Mouse (Mus musculus) layer of hippocampus, postnatal 25 days (tissue): Measurements from ENCODE around the gene Hsp90ab1. TPM values are rescaled to one million over a fixed set of nuclear protein-coding genes. Genes with fewer than 3 reads are reported as not detected.

Experiments
- DNase-seq, 2 experiments: peaks; one replicate each; pipeline ENCODE4 v3.0.0; 2022; ENCODE audit warnings: mixed read lengths in 2 of 2, low spot score in 1 of 2; ENCODE audit errors: extremely low spot score in 1 of 2
- total RNA-seq, 2 experiments: library from RNA; stranded (reverse); gene quantifications; 2 replicates each; pipeline ENCODE4 v1.2.3; 2021

The Hsp90ab1 gene
- total RNA-seq, 2 experiments from 2014 or later = 1,671 to 1,815 TPM

DNA sequence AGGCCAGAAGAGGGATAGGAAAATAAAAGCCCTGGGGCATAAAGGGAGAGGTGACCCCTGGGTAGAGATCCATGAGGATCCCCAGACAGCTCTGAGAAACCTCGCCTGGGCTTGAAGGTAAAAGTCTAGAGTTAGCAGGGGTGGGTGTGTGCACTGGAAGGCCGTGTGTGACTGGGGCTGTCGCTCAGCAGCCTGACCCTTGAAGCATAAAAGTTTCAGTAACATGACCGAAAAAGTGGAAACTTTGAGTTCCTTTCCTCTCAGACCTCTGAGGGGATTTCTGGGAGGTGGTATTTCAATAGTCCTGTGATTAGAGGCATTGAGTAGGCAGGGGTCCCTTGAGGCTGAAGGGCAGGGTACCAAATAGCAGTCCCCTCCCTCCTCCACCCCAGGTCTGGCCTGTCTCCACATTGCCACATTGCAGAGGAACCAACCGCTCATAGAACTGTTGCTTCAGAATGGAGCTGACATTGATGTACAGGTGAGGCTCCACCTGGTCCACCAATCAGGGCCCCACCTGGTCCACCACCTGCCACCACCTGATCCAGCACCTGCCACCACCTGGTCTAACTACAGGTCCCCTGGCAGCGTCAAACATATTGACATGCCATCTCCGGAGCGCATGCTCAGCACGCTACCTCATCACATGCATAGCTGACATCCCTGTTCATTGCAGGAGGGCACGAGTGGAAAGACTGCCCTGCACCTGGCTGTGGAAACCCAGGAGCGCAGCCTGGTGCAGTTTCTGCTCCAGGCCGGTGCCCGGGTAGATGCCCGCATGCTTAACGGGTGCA lies 13.1 kb downstream of the Hsp90ab1 start:
- DNase-seq = no peak

DNA sequence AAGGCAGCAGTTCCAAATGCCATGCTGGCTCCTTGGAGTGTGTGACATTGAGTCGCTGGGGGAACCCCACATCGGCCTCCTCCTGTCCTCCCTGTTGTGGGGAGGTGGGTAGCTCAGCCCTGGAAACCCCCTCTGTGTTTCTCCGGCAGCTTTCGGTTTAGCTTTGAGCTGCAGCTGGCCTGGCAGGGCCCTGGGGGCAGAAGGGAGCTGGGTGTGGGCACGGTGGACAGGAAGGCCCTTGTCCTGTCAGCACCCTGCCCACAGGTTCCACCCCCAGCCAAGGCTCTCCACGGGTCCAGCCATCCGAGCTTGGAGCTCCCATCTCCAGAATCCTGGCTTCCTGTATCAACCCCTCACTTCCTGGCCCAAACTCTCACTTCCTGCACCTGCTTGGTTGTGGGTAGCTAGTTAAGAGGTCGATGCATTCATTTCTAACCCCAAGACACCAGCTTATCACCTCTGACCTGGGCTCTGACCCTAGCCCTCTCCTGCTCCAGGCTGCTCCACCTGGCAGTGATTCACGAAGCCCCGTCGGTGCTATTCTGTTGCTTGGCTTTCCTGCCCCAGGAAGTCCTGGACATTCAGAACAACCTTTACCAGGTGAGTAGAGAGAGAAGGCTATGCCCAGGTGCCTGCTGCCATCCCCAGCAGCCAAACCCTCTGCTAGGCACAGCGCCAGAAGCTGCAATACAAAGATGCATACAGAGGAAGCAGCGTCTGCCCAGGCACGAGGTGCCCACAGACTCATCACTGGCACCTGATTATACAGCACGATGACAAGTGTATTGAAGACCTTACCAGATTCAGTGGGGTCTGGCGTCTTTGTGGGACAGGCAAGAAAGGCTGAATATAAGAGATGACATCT lies 14.8 kb downstream of the Hsp90ab1 start:
- no peak for DNase-seq

DNA sequence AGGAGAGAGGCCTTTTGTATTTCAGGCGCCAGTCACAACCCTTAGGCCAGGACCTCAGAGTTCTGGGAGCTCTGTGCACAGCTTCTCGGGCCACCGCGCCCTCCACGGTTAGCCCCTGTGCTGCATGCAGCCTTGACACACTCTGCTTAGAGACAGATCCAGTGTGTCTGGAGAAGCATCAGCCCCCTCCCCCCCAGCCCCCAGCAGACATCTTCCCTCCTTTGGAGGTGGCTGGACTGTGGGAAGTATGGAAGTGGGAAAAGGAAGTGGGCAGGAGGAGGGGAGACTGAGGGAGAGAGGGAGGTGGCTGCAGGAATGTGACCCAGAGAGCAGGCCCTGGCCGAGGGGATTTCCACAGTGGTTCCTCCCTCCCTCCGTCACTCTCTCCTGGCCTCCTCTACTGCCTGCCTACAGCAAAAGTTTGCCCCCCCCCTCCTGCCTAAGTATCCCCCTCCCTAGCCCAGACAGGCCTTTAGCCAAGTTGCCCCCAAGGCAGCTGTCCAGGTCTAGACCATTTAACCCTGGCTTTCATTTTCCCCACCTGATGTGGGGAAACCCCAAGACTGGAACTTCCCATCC lies 15.7 kb downstream of the Hsp90ab1 start:
- DNase-seq = no peak

DNA sequence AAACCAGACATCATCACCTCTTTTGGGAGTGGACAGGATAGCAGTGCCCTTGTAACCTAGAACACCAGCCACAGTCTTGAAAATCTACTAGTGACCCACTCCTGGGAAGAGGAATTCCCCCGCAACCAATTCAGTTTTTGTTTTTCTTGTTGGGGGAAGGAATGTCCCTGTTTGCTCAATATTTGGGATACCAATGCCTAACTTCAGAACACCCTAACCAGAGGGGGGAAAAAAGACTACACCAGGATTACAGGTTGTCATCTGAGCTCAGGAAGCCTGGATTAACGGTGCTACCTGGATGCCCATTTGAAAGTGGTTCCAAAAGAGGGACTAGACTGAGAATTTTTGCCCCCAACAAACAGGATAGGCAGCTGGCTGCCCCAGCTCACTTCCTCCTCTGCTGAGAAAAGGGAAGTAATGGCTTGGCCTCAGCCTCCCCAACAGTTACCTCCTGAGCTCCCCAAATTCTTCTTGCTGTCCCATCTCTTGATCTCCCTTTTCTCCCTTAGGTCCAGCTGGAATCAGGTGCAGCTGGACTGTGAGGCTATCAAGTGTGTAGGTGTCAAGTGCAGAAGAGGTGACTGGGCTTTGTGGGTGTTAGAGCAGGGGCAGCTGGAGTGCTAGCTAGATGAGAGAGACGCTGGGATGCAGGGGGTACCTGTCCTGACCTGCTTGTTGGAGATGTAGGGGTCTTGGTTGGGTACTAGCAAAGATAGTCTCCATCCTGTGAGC lies 16.4 kb downstream of the Hsp90ab1 start:
- no peak for DNase-seq

DNA sequence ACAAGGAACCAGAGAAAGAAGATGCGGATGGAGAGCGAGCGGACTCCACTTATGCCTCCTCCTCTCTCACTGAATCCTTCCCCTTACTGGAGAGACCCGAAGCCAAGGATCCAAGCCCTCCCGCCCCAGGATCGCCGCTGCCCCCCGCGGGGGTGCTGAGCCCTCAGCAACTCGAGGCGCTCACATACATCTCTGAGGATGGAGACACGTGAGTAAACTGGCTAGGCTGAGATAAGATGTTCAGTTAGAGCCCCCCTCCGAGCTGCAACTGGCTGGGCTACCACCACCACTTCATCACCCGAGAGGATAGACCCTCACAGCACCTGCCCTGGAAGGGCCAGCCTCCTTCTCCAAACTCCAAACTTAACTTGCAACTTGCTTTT lies 17.0 kb downstream of the Hsp90ab1 start:
- no peak for DNase-seq

DNA sequence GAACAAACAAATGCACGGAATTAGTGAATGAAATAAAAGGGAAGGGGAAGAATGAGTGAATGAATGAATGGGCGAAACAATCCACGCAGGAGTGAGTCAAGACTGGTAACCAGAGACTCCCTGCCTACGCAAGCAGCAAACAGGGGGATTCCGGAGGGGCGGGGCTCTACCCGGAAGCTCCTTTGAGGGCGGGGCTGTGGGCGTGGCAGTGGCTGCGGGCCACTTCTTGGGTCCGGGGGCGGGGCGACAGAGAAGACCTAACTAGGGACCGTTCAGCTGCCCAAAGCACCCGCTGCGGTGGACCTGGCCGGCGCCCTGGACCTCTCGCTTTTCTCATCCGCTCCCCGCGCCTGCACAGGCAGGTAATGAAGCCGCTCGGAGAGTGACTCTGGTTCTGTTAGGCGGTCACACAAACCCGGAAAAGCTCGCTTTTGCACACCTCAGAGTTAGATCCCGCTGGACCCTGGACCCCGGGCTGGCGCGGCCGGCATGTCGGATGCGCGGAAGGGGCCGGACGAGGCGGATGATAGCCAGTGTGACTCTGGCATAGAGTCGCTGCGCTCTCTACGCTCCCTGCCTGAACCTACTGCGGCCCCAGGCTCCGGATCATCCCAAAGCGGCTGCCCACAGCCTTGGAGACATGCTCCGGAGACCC lies 17.5 kb downstream of the Hsp90ab1 start, which contains the start of gene Nfkbie:
Gene Nfkbie, plus strand, starts transcription at position 252 of the 655 bp plus-strand sequence.
- DNase-seq = peak; percentile 74 to 77

DNA sequence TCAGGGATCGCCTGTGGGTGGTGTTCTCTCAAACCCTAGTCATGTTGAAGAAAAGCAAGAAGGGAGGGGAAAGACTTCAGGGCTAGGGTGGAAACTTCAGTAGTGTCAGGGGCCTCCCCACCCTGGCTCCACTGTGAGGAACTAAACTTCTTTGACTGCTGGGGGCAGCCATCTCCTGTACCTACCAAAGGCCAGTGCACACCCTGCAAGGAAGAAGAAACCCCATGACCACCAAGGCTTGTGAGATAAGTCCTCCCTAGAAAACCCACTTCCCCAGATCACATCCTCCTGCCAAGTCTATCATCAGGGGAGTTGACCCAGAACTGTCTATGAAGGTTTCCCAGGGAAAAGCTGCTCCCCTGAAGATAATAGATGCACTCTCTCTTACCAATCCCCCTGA lies 18.7 kb downstream of the Hsp90ab1 start:
- DNase-seq = no peak

DNA sequence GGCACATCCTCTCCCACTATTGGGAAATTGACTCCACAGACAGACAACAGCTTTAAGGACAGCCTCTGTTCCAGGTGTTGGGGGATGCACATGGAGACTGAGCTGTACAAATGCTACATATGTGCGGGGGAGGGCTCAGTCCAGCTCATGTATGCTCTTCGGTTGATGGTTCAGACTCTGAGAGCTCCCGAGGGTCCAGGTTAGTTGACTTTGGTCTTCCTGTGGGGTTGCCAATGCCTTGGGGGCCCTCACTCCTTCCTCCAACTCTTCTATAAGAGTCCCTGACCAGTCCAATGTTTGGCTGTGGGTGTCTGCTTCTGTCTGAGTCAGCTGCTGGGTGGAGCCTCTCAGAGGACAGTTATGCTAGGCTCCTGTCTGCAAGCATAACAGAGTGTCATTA lies 20.0 kb downstream of the Hsp90ab1 start:
- no peak for DNase-seq

DNA sequence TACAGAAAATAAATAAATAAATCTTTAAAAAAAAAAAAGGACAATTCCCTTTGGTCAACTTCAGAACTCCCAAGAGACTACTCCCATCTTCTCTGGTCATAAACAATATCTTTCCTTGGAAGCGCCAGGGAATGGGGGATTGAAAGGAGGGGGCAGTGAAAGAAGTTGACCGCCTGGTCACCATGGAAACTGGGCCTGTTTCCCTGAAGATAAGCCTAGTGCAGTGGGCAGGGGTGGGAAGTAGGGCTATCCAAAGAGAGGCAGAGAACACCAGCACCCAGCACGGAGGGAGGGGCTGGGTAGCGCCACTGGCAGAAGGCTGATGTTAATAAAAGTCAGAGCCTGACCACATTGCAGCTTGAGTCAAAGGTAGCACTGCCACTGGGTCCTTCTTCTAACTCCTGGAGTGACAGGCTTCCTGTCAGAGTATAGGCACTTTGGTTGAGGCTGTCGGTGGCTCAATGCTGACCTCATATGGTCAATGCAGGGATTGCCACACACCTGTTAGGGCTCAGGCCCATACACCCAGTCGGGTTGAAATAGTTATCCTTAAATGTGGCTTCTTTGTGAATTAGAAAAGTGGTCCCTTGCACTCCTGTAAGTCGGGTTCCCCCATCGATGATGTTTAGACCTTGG lies 21.1 kb downstream of the Hsp90ab1 start:
- DNase-seq = peak; percentile 74 to 84

DNA sequence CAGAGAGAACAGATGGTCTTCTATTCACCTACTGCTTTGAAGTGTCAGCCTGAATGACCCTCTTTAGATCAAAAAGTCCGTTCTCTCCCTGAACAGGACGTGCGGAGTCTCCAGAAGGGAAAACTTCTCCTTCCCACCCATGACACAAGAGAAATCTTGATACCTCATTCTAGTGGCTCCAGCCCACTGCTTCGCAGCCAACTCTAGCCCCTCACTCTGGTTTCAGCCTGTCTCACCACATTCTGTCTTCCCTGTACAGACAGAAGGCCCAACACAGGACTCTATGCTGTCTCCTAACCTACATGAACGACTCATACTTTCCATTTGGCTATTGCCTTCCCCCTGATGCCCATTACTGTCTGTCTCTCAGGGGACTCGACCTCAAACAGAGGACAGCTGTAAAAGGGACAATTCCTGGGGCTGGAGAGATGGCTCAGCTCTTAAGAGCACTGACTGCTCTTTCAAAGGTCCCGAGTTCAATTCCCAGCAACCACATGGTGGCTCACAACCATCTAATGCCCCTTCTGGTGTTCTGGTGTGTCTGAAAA lies 21.7 kb downstream of the Hsp90ab1 start:
- DNase-seq = no peak

DNA sequence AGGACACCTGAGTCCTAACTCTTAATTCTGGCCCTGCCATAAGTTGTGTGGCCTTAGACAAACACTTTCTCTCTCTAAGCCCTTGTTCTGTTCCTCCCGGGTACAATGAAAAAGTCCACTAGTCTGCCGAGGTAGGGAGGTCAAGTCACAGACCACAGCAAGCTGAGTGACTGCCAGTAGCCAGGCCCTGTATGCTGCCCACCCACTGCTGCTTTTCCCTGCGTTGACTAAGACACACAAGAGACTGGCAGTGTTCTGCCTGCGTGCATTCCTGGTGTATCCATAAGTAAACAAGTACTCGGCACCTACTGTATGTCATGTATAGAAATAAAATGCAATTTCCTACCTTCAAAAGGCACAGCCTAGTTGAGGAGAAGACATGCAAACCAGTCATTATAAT lies 22.8 kb downstream of the Hsp90ab1 start:
- DNase-seq = no peak

DNA sequence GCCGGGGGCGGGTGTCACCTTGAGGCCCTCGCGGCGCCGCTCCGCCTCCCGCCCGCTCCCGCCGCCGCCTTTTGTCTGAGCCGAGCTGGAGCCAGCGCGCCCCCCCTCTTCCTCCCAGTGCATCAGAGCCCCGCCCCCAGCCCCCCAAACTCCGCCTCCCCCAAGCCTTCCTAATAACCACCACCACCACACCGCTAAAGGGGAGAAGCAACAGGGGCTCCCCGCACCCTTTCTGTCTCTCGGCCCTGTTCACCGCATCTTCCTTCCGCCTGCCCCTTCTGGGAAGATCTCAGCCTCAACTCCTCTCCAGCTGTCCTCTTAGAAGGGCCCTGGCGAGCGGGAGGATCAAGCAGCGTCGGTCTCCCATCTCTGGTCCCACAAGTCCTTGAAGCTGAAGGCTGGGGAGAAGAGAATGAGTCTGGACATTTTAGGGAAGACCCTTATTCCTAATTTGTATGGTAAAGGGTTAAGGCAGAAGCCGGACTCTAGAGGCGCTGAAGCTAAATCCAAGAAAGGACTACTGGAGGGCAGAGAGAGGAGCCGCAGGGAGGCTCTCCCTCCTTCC lies 23.4 kb downstream of the Hsp90ab1 start, which contains the start of gene Tmem151b:
Gene Tmem151b, minus strand, starts transcription at position 61 of the 565 bp plus-strand sequence.
- peak in 1 of 2 experiments; percentile 63 for DNase-seq

DNA sequence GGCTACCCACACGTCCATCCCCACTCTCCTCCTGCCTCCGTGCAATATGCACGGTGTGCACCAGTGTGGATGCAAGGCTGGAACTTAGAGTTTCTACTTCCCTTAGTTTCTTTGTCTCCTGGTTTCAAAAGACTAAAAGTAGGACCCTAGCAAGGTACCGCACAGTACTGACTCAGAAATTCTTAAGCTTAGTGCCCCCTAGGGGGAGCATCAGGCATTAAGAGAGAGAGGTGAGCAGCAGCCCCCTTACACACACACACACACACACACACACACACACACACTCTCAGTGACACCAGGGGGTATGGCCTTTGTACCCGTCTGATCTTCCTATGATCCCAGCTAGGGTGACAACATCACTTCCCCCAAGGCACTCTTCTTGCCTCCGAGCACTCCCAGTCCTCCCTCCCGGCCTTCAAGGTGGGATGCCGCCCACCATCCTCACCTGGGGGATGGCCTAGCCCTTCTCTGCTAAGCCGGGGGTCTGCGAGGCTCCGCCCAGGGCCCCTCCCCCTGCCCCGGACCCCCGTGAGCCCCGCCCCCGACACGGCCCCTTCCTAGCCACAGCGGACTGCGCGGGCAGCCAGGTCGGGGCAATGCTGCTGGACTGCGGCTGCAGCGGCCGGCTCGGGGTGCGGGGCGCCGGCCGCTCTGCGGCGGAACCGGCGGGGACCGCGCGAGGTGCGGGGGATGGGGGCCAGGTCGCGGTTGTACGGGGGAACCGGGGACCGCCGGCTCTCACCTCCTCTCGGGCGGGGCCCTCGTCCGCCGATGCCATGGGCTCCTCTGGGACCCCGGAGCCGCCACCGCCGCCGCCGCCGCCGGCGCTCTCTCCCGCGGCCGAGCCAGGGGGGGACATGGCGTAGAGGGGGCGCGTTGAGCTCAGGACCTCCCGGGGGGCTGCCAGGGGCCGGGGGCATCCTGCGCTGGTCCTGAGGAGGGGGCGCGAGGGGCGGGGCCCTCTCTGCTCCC lies 24.2 kb downstream of the Hsp90ab1 start:
- peak in 1 of 2 experiments; percentile 51 for DNase-seq

DNA sequence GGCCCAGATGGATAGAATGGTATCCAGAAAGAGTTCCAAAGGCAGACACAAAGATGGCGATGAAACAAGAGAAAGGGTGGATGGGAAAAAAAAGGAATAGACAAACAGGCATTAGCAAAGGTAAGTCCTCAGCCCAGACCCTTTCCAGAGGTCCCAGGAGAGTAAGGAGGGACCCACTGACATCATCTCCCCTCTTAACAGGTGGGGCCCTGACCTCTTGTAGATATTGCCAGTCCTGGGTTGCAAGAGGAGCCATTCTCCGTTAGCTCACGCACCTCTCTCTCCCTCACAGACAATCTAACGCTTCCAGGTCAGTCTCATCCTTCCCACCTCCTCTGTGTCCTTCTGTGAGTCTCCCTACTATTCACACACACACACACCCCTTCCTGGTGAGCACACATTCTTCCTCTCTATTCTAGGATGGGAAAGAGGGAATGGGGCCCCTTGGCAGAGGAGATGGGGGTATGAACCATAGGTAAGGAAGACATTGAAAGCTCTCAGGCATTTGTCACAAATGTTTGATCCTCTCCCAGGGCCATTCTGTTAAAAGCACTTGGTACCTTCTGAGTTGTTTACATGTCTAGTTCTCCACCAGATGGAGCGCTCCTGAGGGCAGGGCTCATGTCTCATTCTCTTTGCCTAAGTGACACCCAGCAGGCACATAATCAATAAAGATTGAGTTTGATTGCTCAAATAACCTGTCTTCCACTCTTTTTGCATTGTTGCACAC lies 25.4 kb downstream of the Hsp90ab1 start:
- DNase-seq = no peak

DNA sequence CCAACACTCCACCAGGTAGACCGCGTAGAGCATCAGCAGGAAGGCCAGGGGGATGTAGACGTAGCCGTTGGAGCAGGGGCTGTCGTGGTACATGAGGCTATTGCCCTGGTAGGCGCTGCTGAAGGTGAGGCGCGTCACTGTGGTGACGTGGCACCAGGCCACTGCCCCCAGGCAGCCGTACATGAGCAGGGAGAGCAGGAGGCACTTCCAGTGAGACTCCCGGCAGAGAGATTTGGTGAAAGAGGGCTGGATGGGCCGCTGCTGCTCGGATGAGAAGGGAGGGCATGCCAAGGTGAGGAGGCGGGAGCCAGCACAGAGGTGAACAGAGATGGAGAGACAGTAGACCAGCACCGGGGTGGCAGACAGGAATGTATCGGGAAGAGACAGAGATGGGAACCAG lies 26.1 kb downstream of the Hsp90ab1 start:
- DNase-seq = no peak

DNA sequence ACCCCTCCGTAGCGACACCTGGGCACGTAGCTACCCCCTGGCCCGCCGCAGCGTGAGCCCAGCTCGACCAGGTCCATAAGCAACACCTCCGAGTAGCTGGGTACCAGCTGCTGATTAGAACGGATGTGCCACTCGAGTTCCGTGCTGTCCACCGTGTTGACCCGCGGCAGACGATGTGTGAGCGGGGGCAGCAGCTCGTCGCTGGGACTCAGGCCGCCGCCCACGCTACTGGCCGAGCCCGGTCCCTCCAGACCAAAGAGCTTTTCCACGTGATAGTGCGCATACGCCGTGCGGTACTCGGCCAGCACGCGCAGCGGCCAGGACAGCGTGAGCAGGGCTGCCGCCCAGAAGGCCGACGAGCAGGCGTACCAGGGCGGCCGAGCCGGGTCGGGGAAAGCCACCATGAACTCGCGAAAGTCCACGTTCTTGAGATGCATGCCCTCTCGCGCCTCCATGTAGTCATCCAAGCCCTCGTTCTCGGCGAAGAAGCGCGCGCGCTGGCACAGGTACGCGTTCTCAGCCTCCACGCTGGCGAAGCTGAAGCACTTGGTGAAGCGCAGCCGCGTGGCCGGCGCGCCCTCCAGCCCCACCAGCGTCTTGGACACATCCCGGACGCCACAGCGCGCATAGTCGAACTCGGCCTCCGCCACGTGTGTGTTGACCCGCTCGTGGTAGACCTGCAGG lies 27.7 kb downstream of the Hsp90ab1 start:
- DNase-seq = no peak
